Mouse (Mus musculus) cerebellum, adult 2 months (tissue): ENCODE measurements at regions not wholly inside any gene's neighbourhood (a gene's known extent, or its start where the extent isn't known, plus 50 kb on each side); places are given as distances from the start of the nearest gene placed in this dataset.

Experiments used
- DNase-seq, 2 experiments: peaks; one replicate each; pipeline ENCODE4 v3.0.0; 2021
- H3K27ac ChIP-seq: fragments of 200-500 bp; 2 replicates; pipeline ENCODE4 v1.5.1; 2012; ENCODE audit warnings: low read length, control low read depth, inconsistent platforms; ENCODE audit not compliant: insufficient read depth
- H3K27me3 ChIP-seq: fragments of 200-500 bp; 2 replicates; pipeline ENCODE4 v1.6.1; 2012; ENCODE audit warnings: inconsistent platforms, mild to moderate bottlenecking, low read length, moderate library complexity; ENCODE audit not compliant: control insufficient read depth, insufficient read depth
- H3K4me1 ChIP-seq: fragments of 200-500 bp; 2 replicates; pipeline ENCODE4 v1.6.1; 2011; ENCODE audit warnings: low read length; ENCODE audit not compliant: control insufficient read depth, insufficient read depth
- H3K4me3 ChIP-seq: fragments of 200-500 bp; replicated peaks from 2 replicates; pipeline ENCODE3; 2011; ENCODE audit warnings: mild to moderate bottlenecking, low read depth, low read length, control low read depth; ENCODE audit not compliant: insufficient read depth
- CTCF ChIP-seq: fragments of 200-500 bp; IDR thresholded peaks from 2 replicates; pipeline ENCODE4 v1.5.1; 2011; ENCODE audit warnings: low read depth, mild to moderate bottlenecking, control low read depth, low read length, moderate library complexity, borderline replicate concordance; ENCODE audit not compliant: insufficient read depth
- POLR2A ChIP-seq: fragments of 200-500 bp; IDR thresholded peaks from 2 replicates; pipeline ENCODE4 v1.6.1; 2011; ENCODE audit warnings: low read length, control low read depth, borderline replicate concordance; ENCODE audit not compliant: insufficient read depth
- WGBS: fragments of 180-500 bp; shearing (Covaris S2); methylation state at CpG from one replicate; pipeline ENCODE4 v1.1.7; 2018; 5-methylcytosine and 5-hydroxymethylcytosine counted together

DNA sequence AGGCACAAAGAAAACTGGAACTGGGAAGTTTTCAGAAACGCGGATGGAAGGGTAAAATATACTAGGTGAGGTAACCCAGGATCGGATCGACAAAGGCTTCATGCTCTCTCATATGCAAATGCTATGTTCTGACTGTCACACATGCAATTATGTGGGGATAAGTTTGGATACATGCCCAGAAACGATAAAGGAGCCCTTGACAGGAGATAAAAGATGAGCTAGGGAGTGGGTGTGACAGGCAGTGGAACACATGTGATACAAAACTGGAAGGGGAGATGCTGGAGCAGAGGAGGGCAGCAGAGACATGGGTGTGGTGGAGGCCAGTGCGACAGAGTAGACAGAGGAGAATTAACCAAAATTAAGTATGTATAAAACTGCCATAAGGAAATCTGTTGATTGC, 250.5 kb upstream of the Fbxl7 start:
- TF ChIP-seq CTCF (no peak), POLR2A (no peak)
- no peak for DNase-seq
- Histone ChIP-seq H3K4me1 (no peaks in the 10 kb centered on the region), H3K27me3 (no peaks in the 10 kb centered on the region), H3K4me3 (no peak overlapping the region), H3K27ac (no peak overlapping the region)
- 33% methylated on average over 6 of the region's 6 CpGs for WGBS

DNA sequence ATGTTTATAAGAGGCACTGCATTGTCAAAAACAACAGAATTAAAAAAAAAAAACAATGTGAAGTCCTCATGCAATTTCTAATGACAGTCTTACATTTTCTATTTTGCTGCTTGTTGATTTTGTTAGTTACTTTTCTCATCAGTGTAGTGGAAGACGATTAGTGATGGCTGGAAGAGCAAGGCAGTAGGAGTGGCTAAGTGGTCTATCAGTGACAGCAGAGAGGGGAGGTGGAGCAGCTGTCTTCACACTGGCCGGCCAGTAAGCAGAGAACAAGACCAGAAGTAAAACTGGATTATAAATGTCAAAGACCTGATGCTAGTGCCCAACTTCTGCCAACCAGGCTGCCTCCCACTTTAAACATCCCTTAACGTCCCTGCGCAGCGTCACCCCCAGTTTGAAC, 265.6 kb upstream of the Fbxl7 start:
- no peak for TF ChIP-seq POLR2A
- no peak for TF ChIP-seq CTCF
- WGBS: 47% methylated on average over 5 of the region's 5 CpGs
- Histone ChIP-seq H3K27ac (no peak overlapping the region), H3K4me1 (no peaks in the 10 kb centered on the region), H3K27me3 (no peaks in the 10 kb centered on the region), H3K4me3 (no peak overlapping the region)
- DNase-seq: no peak

DNA sequence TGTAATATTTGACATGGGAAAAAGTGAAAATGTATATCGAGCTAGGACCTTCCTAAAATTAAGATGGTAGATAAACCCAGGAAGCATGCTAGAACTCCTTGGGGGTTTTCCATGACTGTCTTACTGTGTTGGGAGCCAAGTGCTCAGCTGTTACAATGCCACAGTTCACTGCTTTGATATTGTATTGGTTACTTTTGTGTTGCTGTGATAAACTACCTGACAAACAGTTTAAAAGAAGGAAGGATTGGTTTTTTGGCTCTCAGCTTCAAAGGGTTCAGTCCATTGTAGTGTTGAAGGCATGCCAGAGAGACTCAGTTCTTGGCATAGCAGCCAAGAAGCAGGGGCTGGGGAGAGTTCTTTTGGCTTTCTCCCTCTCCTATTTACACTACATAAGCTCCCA, 272.1 kb upstream of the Fbxl7 start:
- Histone ChIP-seq H3K4me1 (no peaks in the 10 kb centered on the region), H3K27me3 (no peaks in the 10 kb centered on the region), H3K27ac (no peak overlapping the region), H3K4me3 (no peak overlapping the region)
- 71% methylated on average over 1 of the region's 1 CpGs for WGBS
- no peak for DNase-seq
- TF ChIP-seq CTCF: no peak
- no peak for TF ChIP-seq POLR2A

DNA sequence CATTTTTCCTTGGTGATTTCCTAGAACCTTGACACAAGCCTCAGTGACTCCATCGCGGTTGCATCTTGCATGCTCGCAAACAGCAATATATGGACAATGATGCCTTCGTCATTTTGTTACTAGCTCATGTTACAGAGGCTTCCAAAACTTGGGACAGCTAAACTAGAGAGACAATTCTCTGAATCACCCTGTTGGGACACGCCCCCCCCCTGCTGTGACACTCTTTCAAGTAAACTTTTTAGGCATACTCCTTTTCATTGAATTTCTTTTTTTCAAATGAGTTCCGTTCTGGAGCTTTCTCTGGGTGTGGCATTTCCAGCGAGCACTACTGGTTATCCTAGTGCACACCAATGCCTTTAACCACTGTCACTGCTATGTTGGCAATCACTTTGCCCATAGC, 274.5 kb upstream of the Fbxl7 start:
- TF ChIP-seq POLR2A: no peak
- no peak for TF ChIP-seq CTCF
- no peak overlapping the region for H3K4me3 ChIP-seq
- DNase-seq: no peak
- 88% methylated on average over 7 of the region's 7 CpGs for WGBS
- H3K27me3 ChIP-seq: no peaks in the 10 kb centered on the region
- H3K27ac ChIP-seq: no peak overlapping the region
- no peaks in the 10 kb centered on the region for H3K4me1 ChIP-seq

DNA sequence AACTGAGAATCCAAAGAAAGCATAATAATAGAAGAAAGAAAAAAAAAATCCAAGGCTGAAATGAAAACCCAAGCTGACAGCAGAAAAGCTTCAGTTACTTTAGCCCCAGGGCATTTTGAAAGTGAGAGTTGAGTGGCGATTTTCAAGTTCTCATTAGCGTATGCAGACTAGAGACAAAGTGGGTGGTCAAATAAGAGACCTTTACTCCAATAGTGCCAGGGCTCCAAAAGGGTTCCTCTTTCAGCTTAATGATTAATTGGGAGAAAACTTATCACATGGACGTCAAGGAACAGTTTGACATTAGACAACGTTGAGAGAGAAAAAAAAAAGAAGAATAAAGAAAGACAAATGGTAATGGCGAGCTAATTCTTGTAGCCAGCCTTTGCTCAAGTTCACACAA, 278.1 kb upstream of the Fbxl7 start:
- no peak for DNase-seq
- TF ChIP-seq POLR2A: no peak
- no peak for TF ChIP-seq CTCF
- Histone ChIP-seq H3K27me3 (no peaks in the 10 kb centered on the region), H3K27ac (no peak overlapping the region), H3K4me3 (no peak overlapping the region), H3K4me1 (no peaks in the 10 kb centered on the region)
- WGBS: 48% methylated on average over 5 of the region's 5 CpGs

DNA sequence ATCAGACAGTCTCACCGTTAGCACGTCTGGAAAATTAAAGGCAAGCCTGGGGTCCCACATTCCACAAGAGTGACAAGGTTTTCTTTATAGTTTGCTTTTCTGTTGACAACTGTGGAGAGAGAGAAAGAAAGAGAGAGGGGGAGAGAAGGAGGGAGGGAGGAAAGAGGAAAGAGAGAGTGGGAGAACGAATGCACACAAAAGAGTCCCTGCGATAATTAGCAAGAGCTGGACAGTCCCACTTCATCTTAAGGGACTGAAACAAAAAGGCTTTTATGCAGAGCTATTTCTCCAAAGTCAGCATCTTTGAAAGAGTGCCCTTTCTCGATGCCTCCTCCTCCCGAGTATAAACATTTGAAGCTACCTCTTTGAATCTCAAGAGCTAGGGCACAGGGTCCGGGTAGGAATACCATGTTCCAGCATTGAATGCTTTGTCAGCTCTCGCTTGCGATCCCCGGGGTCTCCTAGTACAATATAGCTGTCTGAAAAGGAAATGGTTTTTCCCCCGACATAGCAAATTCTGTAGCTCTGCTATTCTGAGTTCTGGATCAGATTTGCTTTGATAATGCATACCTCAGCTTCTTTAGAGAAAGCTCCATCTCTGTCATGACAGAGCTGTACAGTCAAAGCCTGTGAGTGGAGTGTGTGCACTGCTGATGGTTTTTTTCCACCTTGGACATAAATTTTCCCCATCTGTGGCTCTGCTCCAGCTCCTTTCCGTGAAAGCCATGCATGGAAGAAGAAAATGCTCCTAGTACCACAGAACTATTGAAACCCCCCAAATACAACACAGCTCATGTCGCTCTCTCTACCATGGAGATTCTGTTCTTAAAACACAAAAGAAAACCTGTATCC, 282.9 kb upstream of the Fbxl7 start:
- Histone ChIP-seq H3K27me3 (no peaks in the 10 kb centered on the region), H3K4me1 (no peaks in the 10 kb centered on the region; the same call in 1 of the 2 replicates), H3K27ac (no peak overlapping the region), H3K4me3 (no peak overlapping the region)
- TF ChIP-seq POLR2A: no peak
- TF ChIP-seq CTCF: no peak
- 56% methylated on average over 13 of the region's 13 CpGs for WGBS
- no peak for DNase-seq

DNA sequence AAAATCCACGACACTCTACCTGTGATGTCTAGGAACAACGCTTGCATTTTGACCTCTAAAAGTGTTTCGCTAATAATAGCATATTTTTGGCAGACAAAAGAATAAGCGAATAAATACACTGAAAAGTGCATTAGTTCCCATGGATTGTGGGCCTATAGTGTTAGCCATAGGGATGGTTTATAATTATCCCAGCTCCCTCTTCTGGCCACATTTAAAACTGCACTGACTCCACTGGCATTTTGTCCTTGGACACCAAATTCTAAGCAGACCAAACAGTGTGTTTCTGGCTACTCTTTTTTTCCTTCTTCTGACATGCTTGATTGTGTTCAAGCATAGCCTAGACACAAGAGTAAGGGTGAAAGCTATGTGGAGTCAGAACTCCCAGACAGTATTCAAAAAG, 276.8 kb upstream of the Ank start:
- Histone ChIP-seq H3K27ac (no peak overlapping the region), H3K4me3 (no peak overlapping the region), H3K4me1 (no peaks in the 10 kb centered on the region), H3K27me3 (no peaks in the 10 kb centered on the region)
- TF ChIP-seq POLR2A (no peak), CTCF (peak; percentile 35; the same call in 1 of the 2 replicates)
- DNase-seq: peak; percentile 33 to 37
- WGBS: 46% methylated on average over 4 of the region's 4 CpGs

DNA sequence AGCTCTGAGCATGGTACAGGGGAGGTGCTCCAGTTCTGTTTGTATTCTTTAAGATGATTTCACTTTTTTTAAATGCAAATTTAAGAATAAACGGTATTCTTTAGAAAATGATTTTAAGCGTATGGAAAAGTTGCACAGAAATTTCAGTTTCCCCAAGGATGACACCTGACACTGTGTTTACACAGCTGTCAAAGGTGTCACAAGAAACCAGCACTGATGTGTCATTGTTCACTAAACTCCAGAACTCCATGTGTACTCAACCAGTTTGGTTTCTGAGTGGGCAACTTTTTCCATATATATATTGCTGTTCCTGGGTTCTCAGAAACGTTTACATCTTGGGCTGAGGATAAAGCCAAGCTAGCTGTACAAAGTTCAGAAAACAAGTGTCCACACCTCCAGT, 265.0 kb upstream of the Ank start:
- 93% methylated on average over 3 of the region's 3 CpGs for WGBS
- H3K27ac ChIP-seq: no peak overlapping the region

More for the DNA sequence above, 265.0 kb upstream of the Ank start:
- DNase-seq: no peak
- Histone ChIP-seq H3K4me3 (no peak overlapping the region), H3K4me1 (no peaks in the 10 kb centered on the region), H3K27me3 (no peaks in the 10 kb centered on the region)
- TF ChIP-seq POLR2A (no peak), CTCF (no peak)
